Mouse (Mus musculus) hindbrain, embryonic 13.5 days (tissue): ENCODE data around the gene Prss53. TPM values are rescaled to one million over a fixed set of nuclear protein-coding genes. Genes with fewer than 3 reads are reported as not detected.
A peak's percentile ranks its signal among the peaks of the same experiment; 100 is the strongest.
"Not testable (repeated sequence)": the region's sequence is repeated elsewhere in the genome, so short reads cannot be mapped to it uniquely, and the experiment has no call there.

Source experiments
- ATAC-seq: fragments of 200-750 bp; cut with Nextera tagmentation; 2 replicates; pipeline ENCODE4 v1.8.0; 2017; ENCODE audit warnings: moderate TSS enrichment; ENCODE audit not compliant: low FRiP score
- H3K27ac ChIP-seq: fragments of 300-500 bp; sonication (generic); 2 replicates; pipeline ENCODE4 v1.5.1; 2015; ENCODE audit warnings: inconsistent platforms, mild to moderate bottlenecking, moderate library complexity
- H3K27me3 ChIP-seq: fragments of 300-500 bp; sonication (generic); 2 replicates; pipeline ENCODE4 v1.6.1; 2015; ENCODE audit warnings: mild to moderate bottlenecking, inconsistent platforms
- H3K36me3 ChIP-seq: fragments of 300-500 bp; sonication (generic); 2 replicates; pipeline ENCODE4 v1.6.1; 2015; ENCODE audit warnings: mild to moderate bottlenecking, inconsistent platforms
- H3K4me1 ChIP-seq: fragments of 300-500 bp; sonication (generic); replicated peaks from 2 replicates; pipeline ENCODE4 v1.6.1; 2015; ENCODE audit warnings: inconsistent platforms
- H3K4me2 ChIP-seq: fragments of 300-500 bp; sonication (generic); 2 replicates; pipeline ENCODE4 v1.6.1; 2015; ENCODE audit warnings: inconsistent platforms, mild to moderate bottlenecking, moderate library complexity
- H3K4me3 ChIP-seq: fragments of 300-500 bp; sonication (generic); 2 replicates; pipeline ENCODE4 v1.5.1; 2015; ENCODE audit warnings: mild to moderate bottlenecking, inconsistent platforms
- H3K9ac ChIP-seq: fragments of 300-500 bp; sonication (generic); 2 replicates; pipeline ENCODE4 v1.6.1; 2015; ENCODE audit warnings: mild to moderate bottlenecking, inconsistent platforms
- H3K9me3 ChIP-seq: fragments of 300-500 bp; sonication (generic); 2 replicates; pipeline ENCODE4 v1.6.1; 2016; ENCODE audit warnings: inconsistent platforms
- WGBS: fragments of 180-500 bp; shearing (Covaris S2); methylation state at CpG from one replicate; pipeline ENCODE4 v1.1.7; 2015; 5-methylcytosine and 5-hydroxymethylcytosine counted together
- polyA plus RNA-seq: library from polyadenylated mRNA; unstranded; fragments of >200 nt; fragmentation: Nextera tagmentation; extraction: Ambion mirVana; gene quantifications from 2 replicates; pipeline ENCODE4 v1.2.1, GENCODE M21; 2015

Gene Prss53
- polyA plus RNA-seq, 1 experiment from 2014 or later, result 0.82 TPM

DNA sequence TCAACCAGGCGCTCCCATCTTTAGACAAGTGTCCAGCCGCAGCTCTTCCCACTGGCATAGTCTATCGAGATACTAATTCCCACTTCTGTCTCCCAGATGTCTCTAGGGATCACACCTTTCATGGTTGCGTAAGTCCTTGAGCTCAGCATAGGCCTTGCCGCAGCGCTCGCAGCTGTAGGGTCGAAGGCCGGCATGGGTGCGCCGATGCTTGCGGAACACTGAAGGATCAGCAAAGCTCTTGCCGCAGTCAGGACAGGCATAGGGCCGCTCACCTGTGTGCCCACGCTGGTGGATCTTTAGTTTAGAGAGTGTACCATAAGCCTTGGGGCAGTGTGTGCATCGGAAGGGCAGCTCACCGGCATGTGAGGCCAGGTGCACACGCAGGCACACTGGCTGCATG, 23.1 kb downstream of the Prss53 start:
- H3K27ac ChIP-seq, result no peak overlapping the region
- 98% methylated on average over 18 of the region's 18 CpGs for WGBS
- no peaks in the 10 kb centered on the region for H3K27me3 ChIP-seq
- no peaks in the 10 kb centered on the region for H3K9me3 ChIP-seq
- no peak overlapping the region for H3K4me2 ChIP-seq
- H3K4me1 ChIP-seq, result peaks cover 19% of the 10 kb centered on the region
- no peak overlapping the region for H3K4me3 ChIP-seq
- no peak overlapping the region for H3K9ac ChIP-seq
- ATAC-seq, result no peak
- H3K36me3 ChIP-seq, result peaks cover 58% of the 10 kb centered on the region

DNA sequence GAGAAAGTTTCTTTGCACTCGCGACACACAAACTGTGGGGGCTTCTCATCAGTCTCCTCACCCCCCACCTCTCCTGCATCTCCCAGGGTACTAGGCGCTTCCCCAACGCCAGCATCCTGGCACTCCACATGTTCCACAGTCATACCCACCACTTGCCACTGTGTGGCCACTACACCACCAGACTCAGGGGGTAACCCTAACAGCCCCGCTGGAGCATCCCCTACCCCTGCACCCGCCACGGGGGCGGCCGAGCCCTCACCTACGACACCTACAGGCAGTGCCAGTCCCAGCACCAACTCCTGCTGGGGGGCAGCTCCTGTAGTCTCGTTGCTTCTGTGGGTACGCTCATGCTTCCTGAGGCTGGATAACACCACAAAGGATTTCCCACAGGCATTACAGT, 24.3 kb downstream of the Prss53 start:
- H3K36me3 ChIP-seq, result peaks cover 58% of the 10 kb centered on the region
- H3K4me3 ChIP-seq, result no peak overlapping the region
- peaks cover 17% of the 10 kb centered on the region for H3K4me1 ChIP-seq
- 93% methylated on average over 12 of the region's 12 CpGs for WGBS
- H3K9ac ChIP-seq, result no peak overlapping the region
- no peaks in the 10 kb centered on the region for H3K9me3 ChIP-seq
- no peak overlapping the region for H3K4me2 ChIP-seq
- H3K27ac ChIP-seq, result no peak overlapping the region
- no peak for ATAC-seq
- no peaks in the 10 kb centered on the region for H3K27me3 ChIP-seq

DNA sequence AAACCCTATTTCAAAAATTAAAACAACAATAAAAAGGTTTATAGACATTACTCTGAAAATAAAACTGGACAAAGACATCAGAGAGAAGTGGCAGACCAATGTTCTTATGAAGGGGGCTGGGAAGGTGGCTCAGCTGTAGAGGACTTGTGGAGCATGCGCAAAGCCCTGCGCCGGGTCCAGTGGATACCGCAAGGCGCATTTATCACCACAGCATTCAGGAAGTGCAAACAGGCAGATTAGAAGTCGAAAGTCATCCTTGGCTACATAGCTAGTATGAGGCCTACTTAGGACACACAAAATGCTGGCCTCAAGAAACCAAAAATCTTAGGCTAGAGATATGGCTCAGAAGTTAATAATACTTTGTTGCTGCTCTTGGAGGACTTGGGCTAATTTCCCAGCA, 32.5 kb downstream of the Prss53 start:
- no peak overlapping the region for H3K27ac ChIP-seq
- no peaks in the 10 kb centered on the region for H3K4me1 ChIP-seq
- H3K4me2 ChIP-seq, result no peak overlapping the region
- 95% methylated on average over 6 of the region's 6 CpGs for WGBS
- ATAC-seq, result no peak
- no peaks in the 10 kb centered on the region for H3K9me3 ChIP-seq
- H3K27me3 ChIP-seq, result no peaks in the 10 kb centered on the region
- H3K4me3 ChIP-seq, result no peak overlapping the region
- H3K9ac ChIP-seq, result no peak overlapping the region
- peaks cover 10% of the 10 kb centered on the region for H3K36me3 ChIP-seq

DNA sequence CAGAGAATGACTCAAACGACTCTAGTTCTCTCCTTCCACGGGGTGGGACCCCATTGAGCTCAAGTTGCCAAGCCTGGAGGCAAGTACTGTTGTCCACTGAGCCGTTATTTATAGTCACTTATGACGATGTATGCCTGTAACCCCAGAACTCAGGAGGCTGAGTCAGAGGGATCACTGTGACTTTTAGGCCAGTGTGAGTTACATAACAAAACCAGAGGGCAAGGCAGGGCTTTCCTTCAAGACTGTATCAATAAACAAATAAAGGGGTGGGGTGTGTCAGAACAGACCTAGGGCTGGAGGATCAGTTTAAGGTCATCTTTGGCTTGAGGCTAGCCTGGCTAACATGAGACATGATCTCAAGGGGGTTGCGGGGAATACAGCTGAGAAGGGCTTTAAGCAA, 39.9 kb downstream of the Prss53 start:
- Histone ChIP-seq H3K4me3 (no peak overlapping the region), H3K9ac (no peak overlapping the region), H3K36me3 (peaks cover 18% of the 10 kb centered on the region), H3K9me3 (no peaks in the 10 kb centered on the region), H3K4me2 (no peak overlapping the region), H3K27me3 (no peaks in the 10 kb centered on the region), H3K4me1 (no peaks in the 10 kb centered on the region), H3K27ac (no peak overlapping the region)
- ATAC-seq, result no peak
- WGBS, result 79% methylated on average over 5 of the region's 5 CpGs

DNA sequence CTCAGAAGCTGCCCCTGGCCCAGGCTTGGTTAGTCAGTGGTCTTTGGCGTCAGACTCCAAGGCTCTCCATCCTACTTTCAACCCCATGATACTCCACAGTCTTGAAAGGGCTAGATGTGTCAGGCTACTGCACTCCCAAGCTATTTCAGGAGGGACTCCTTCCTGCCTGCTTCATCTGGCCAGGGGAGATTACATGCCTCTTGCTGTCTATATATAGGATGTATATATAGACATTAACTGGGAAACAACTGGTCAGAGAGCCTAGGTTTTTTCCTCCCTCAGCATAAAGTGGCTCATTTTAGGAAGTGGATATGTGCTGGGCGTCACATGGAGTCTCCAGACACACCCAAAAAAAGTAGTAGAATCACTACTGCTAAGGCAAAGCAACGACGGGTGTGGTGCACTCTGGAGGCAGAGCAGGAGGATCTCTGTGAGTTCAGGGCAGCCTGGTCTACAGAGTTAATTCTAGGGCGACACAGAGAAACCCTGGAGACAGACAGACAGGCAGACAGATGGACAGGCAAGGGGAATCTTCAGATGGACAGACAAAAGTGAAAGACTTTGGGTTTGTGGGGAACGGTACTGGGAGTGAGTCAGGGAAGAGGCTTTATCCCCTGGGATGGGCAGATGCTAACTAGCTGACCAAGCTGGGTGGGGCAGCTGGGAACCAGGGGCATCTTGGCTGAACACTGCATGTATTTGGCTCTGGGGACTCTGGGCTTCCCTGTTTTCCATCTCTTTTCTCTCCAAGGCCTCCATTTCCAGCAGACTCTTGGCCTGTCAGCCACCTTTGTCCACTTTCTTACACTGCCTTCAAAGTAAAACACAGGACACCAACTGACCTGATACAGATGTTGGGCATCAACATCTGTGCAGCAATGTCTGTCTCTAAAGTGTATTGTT, 40.5 kb downstream of the Prss53 start:
- Histone ChIP-seq H3K27ac (no peak overlapping the region), H3K4me2 (no peak overlapping the region), H3K27me3 (no peaks in the 10 kb centered on the region), H3K9me3 (no peaks in the 10 kb centered on the region), H3K4me1 (no peaks in the 10 kb centered on the region), H3K36me3 (peaks cover 18% of the 10 kb centered on the region), H3K4me3 (no peak overlapping the region), H3K9ac (no peak overlapping the region)
- no peak for ATAC-seq
- whole genome bisulfite sequencing, result 83% methylated on average over 6 of the region's 6 CpGs

DNA sequence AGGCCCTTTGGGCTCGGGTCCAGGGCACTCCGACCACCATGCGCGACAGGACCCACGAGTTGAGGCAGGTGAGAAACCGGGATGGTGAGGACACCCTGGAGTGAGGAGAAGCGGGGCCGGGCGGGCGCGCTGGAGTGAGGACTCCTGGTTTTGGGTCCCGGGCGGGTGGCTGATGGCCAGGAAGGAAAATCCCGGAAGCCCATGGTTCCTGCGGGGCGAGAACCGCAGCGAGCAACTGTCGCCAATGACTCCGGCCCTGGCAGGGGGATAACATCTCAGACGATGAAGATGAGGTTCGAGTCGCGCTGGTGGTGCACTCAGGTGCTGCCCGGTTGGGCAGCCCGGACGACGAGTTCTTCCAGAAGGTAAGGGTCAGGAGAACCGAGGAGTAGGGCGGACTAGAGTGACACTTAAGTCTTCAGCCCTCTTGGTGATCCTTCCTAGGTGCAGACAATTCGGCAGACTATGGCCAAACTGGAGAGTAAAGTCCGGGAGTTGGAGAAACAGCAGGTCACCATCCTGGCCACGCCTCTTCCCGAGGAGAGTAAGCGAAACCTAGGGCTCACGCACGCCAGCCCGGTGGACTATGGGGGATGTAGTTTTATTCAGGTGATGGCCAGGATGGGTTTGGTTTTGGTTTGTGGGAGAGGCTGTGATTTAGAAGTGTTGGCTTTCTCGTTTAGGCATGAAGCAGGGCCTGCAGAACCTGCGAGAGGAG, 48.6 kb downstream of the Prss53 start:
- Histone ChIP-seq H3K9ac (peak overlapping the region; percentile 76), H3K36me3 (peaks cover 7% of the 10 kb centered on the region), H3K27ac (peak overlapping the region; percentile 93), H3K27me3 (0 out of 2 replicates have a peak, but pooled peaks cover 3% of the 10 kb centered on the region), H3K4me3 (peak overlapping the region; percentile 68), H3K4me1 (peaks cover 15% of the 10 kb centered on the region), H3K4me2 (peak overlapping the region; percentile 99), H3K9me3 (no peaks in the 10 kb centered on the region)
- under 1% methylated on average over 40 of the region's 40 CpGs for WGBS
- ATAC-seq, result peak; percentile 61

DNA sequence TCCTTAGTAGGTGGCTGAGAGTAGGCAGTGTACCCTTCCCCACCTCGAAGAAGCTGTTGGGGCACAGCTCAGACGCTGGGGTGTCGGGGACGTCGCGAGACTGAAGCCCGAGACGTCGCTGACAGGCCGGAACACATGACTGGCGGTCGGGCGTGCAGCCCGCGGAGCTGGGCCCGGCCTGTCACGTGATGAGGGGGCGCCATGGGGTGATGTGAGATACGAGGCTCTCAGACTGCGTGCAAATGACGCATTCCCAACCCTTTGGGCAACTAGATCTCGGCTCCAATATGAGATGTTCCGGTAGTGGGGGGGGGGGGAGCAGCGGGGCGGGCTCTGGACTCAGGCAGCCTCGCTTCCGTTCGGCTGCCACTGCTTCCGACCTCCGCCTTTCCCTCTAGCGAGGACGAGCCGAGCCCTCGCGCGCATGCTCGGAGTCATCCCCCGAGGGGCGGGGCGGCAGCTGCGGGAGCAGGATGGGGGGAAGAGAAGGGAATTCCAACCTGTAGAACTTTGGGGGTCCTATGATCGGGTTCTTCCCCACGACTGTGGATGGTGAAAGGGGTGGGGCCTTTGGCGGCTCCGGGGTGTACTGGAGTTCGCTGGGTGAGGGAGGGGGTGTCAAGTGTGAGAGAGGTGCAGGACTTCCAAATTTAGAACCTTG, 49.3 kb downstream of the Prss53 start:
- Histone ChIP-seq H3K27ac (peak overlapping the region; percentile 93), H3K9me3 (no peaks in the 10 kb centered on the region), H3K36me3 (peaks cover 2% of the 10 kb centered on the region; the same call in 1 of the 2 replicates), H3K4me2 (peak overlapping the region; percentile 99), H3K4me1 (peaks cover 15% of the 10 kb centered on the region), H3K4me3 (peak overlapping the region; percentile 68), H3K9ac (peak overlapping the region; percentile 76), H3K27me3 (0 out of 2 replicates have a peak, but pooled peaks cover 3% of the 10 kb centered on the region)
- whole genome bisulfite sequencing, result under 1% methylated on average over 44 of the region's 46 CpGs
- peak; percentile 94 for ATAC-seq

DNA sequence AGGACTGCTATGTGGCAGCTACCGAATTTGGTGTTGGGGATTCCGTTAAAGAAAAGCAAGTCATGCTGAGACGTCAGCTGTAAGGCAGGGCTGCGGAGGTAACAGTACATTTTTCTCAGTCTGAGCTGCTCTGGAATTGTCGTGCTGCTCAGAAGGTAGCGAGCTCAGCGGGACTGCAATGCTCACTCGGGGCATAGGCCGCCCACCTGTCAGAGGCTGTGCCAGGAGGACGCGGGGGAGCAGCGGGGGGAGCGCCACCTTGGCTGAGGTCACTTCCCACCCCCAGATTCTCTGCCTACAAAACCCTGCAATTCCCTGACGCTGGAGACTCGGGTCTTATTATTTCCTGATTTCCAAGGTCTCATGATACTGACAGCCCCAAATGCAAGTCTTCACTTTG, 49.9 kb downstream of the Prss53 start:
- H3K27me3 ChIP-seq, result 0 out of 2 replicates have a peak, but pooled peaks cover 3% of the 10 kb centered on the region
- no peaks in the 10 kb centered on the region for H3K36me3 ChIP-seq
- H3K4me1 ChIP-seq, result peaks cover 15% of the 10 kb centered on the region
- H3K4me3 ChIP-seq, result peak overlapping the region; percentile 68
- 4% methylated on average over 15 of the region's 15 CpGs for WGBS
- peak overlapping the region; percentile 99 for H3K4me2 ChIP-seq
- peak; percentile 31 for ATAC-seq
- H3K9me3 ChIP-seq, result no peaks in the 10 kb centered on the region
- H3K9ac ChIP-seq, result peak overlapping the region; percentile 76
- H3K27ac ChIP-seq, result peak overlapping the region; percentile 93

DNA sequence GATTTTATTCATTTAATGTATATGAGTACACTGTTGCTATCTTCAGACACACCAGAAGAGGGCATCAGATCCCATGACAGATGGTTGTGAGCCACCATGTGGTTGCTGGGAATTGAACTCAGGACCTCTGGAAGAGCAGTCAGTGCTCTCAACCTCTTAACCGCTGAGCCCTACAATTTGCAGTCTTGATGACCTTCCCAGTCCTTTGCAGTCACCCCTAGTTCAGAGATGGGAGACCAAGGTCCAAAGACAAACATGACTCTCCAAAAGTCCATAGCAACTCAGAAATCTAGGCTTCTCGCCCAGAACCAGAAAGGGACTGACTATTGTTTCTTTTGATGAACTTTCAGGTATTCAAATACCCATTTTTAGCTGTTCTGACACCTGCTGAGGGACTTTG, 50.7 kb downstream of the Prss53 start:
- H3K4me2 ChIP-seq, result peak overlapping the region; percentile 99; the same call in 1 of the 2 replicates
- not testable (repeated sequence) for H3K27me3 ChIP-seq, ATAC-seq, H3K36me3 ChIP-seq, H3K9ac ChIP-seq, H3K27ac ChIP-seq, H3K4me3 ChIP-seq, H3K9me3 ChIP-seq
- WGBS, result 76% methylated on average over 2 of the region's 2 CpGs
- peaks cover 15% of the 10 kb centered on the region for H3K4me1 ChIP-seq

DNA sequence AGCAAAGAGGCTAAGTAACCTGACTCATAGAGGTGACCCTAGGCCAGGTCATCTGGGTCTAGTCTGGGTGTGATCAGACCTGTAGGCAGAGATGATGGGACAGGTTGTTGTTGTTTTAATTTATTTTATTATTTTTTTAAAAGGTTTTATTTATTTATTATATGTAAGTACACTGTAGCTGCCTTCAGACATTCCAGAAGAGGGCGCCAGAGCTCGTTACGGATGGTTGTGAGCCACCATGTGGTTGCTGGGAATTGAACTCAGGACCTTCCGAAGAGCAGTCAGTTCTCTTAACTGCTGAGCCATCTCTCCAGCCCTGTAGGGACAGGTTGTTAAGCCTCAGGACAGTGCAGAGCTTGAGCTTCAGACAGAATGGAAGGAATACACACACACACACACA, 52.9 kb downstream of the Prss53 start:
- H3K4me1 ChIP-seq, result peaks cover 14% of the 10 kb centered on the region
- H3K36me3 ChIP-seq, H3K9ac ChIP-seq, H3K4me2 ChIP-seq, ATAC-seq, H3K27ac ChIP-seq, H3K27me3 ChIP-seq, H3K4me3 ChIP-seq, H3K9me3 ChIP-seq: not testable (repeated sequence)
- WGBS, result 82% methylated on average over 4 of the region's 4 CpGs

DNA sequence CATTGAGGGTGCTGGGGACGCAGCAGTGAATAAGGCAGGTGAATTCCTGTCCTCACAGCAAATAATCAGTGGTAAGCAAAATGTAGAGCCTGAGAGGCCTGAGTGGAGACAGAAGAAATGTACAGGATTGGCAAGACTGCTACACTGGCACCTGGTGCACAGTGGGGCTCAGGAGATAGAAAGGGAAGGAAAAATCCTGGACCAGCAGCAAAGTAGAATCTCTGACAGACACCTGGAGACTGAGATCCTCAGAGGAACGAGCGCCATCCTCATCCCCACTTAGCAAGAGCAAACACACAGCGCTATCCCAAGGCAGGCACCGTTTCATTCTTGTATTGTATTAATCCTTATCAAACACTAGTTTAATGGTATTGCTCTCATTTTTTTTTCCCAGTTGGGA, 53.3 kb downstream of the Prss53 start:
- H3K4me2 ChIP-seq, result no peak overlapping the region
- no peak overlapping the region for H3K9ac ChIP-seq
- ATAC-seq, result no peak
- 93% methylated on average over 5 of the region's 5 CpGs for WGBS
- no peaks in the 10 kb centered on the region for H3K36me3 ChIP-seq
- H3K27ac ChIP-seq, result no peak overlapping the region
- H3K27me3 ChIP-seq, result 0 out of 2 replicates have a peak, but pooled peaks cover 3% of the 10 kb centered on the region
- H3K4me1 ChIP-seq, result peaks cover 9% of the 10 kb centered on the region
- no peaks in the 10 kb centered on the region for H3K9me3 ChIP-seq
- no peak overlapping the region for H3K4me3 ChIP-seq
